Mouse (Mus musculus) forebrain, embryonic 12.5 days (tissue): ENCODE measurements around the gene Map3k14. TPM values are rescaled to one million over a fixed set of nuclear protein-coding genes. Genes with fewer than 3 reads are reported as not detected.
A peak's percentile ranks its signal among the peaks of the same experiment; 100 is the strongest.

Experiments used
- ATAC-seq: fragments of 200-750 bp; cut with Nextera tagmentation; 2 replicates; pipeline ENCODE4 v1.8.0; 2017; ENCODE audit warnings: moderate TSS enrichment; ENCODE audit not compliant: low FRiP score
- H3K27ac ChIP-seq: fragments of 300-500 bp; sonication (generic); 2 replicates; pipeline ENCODE4 v1.5.1; 2016; ENCODE audit warnings: mild to moderate bottlenecking
- H3K27me3 ChIP-seq: fragments of 300-500 bp; sonication (generic); 2 replicates; pipeline ENCODE4 v1.6.1; 2016; ENCODE audit warnings: mild to moderate bottlenecking
- H3K36me3 ChIP-seq: fragments of 300-500 bp; sonication (generic); replicated peaks from 2 replicates; pipeline ENCODE4 v1.6.1; 2016; ENCODE audit warnings: mild to moderate bottlenecking
- H3K4me1 ChIP-seq: fragments of 300-500 bp; sonication (generic); 2 replicates; pipeline ENCODE4 v1.6.1; 2016
- H3K4me2 ChIP-seq: fragments of 300-500 bp; sonication (generic); 2 replicates; pipeline ENCODE4 v1.6.1; 2016; ENCODE audit warnings: mild to moderate bottlenecking, moderate library complexity
- H3K4me3 ChIP-seq: fragments of 300-500 bp; sonication (generic); replicated peaks from 2 replicates; pipeline ENCODE4 v1.5.1; 2016; ENCODE audit warnings: mild to moderate bottlenecking
- H3K9ac ChIP-seq: fragments of 300-500 bp; sonication (generic); 2 replicates; pipeline ENCODE4 v1.6.1; 2016; ENCODE audit warnings: mild to moderate bottlenecking
- H3K9me3 ChIP-seq: fragments of 300-500 bp; sonication (generic); 2 replicates; pipeline ENCODE4 v1.6.1; 2016
- WGBS: fragments of 180-500 bp; shearing (Covaris S2); methylation state at CpG from one replicate; pipeline ENCODE4 v1.1.7; 2016; 5-methylcytosine and 5-hydroxymethylcytosine counted together
- polyA plus RNA-seq: library from polyadenylated mRNA; unstranded; fragments of >200 nt; fragmentation: Nextera tagmentation; extraction: Ambion mirVana; gene quantifications from 2 replicates; pipeline ENCODE4 v1.2.1, GENCODE M21; 2016

Gene Map3k14
- polyA plus RNA-seq, 1 experiment from 2014 or later, result 4.6 TPM

- Histone ChIP-seq H3K27ac (peak overlapping the region; percentile 94), H3K9ac (peak overlapping the region; percentile 42; the same call in 1 of the 2 replicates), H3K27me3 (no peaks in the 10 kb centered on the region), H3K4me2 (peak overlapping the region; percentile 67), H3K4me1 (peaks cover 44% of the 10 kb centered on the region), H3K9me3 (no peaks in the 10 kb centered on the region), H3K36me3 (no peaks in the 10 kb centered on the region), H3K4me3 (no peak overlapping the region)
- ATAC-seq, result no peak
- whole genome bisulfite sequencing, result 82% methylated on average over 4 of the region's 4 CpGs
These were observed 1.1 kb upstream of the Map3k14 start for GRCm38 (mm10) chr11:103268350-103268749.

GRCm38 (mm10) chr11:103266729-103267345, 435 bp downstream of the Map3k14 start:
- Histone ChIP-seq H3K36me3 (no peaks in the 10 kb centered on the region), H3K4me3 (peak overlapping the region; percentile 69), H3K27me3 (no peaks in the 10 kb centered on the region), H3K4me1 (peaks cover 58% of the 10 kb centered on the region), H3K27ac (peak overlapping the region; percentile 94), H3K4me2 (peak overlapping the region; percentile 67), H3K9me3 (no peaks in the 10 kb centered on the region), H3K9ac (peak overlapping the region; percentile 76)
- ATAC-seq, result no peak
- WGBS, result under 1% methylated on average over 42 of the region's 42 CpGs

- H3K27ac ChIP-seq, result no peak overlapping the region
- no peak for ATAC-seq
- H3K9ac ChIP-seq, result 0 out of 2 replicates have a peak overlapping the region, but pooled peaks have one; percentile 21
- peaks cover 59% of the 10 kb centered on the region for H3K4me1 ChIP-seq
- H3K27me3 ChIP-seq, result no peaks in the 10 kb centered on the region
- H3K36me3 ChIP-seq, result no peaks in the 10 kb centered on the region
- H3K4me2 ChIP-seq, result peak overlapping the region; percentile 67
- WGBS, result 72% methylated on average over 2 of the region's 2 CpGs
- H3K4me3 ChIP-seq, result peak overlapping the region; percentile 69
- H3K9me3 ChIP-seq, result no peaks in the 10 kb centered on the region
These were observed 1.4 kb downstream of the Map3k14 start for GRCm38 (mm10) chr11:103265856-103266255.

GRCm38 (mm10) chr11:103265211-103265610, 2.1 kb downstream of the Map3k14 start:
- Histone ChIP-seq H3K9ac (0 out of 2 replicates have a peak overlapping the region, but pooled peaks have one; percentile 21), H3K4me2 (peak overlapping the region; percentile 67), H3K36me3 (no peaks in the 10 kb centered on the region), H3K4me1 (peaks cover 59% of the 10 kb centered on the region), H3K4me3 (no peak overlapping the region), H3K27ac (no peak overlapping the region), H3K27me3 (no peaks in the 10 kb centered on the region), H3K9me3 (no peaks in the 10 kb centered on the region)
- no peak for ATAC-seq
- 30% methylated on average over 7 of the region's 7 CpGs for WGBS

- ATAC-seq, result no peak
- Histone ChIP-seq H3K9me3 (no peaks in the 10 kb centered on the region), H3K36me3 (no peaks in the 10 kb centered on the region), H3K9ac (peak overlapping the region; percentile 44; the same call in 1 of the 2 replicates), H3K27ac (peak overlapping the region; percentile 69), H3K4me1 (peaks cover 59% of the 10 kb centered on the region), H3K4me2 (peak overlapping the region; percentile 67), H3K4me3 (no peak overlapping the region), H3K27me3 (no peaks in the 10 kb centered on the region)
- 69% methylated on average over 20 of the region's 20 CpGs for WGBS
These were observed 2.8 kb downstream of the Map3k14 start for GRCm38 (mm10) chr11:103264427-103265005.

GRCm38 (mm10) chr11:103263551-103263950, 3.7 kb downstream of the Map3k14 start:
- Histone ChIP-seq H3K4me3 (no peak overlapping the region), H3K4me1 (peaks cover 61% of the 10 kb centered on the region), H3K9me3 (no peaks in the 10 kb centered on the region)

GRCm38 (mm10) chr11:103262412-103263267, 4.6 kb downstream of the Map3k14 start:
- no peak for ATAC-seq
- no peak overlapping the region for H3K4me3 ChIP-seq
- peak overlapping the region; percentile 36; the same call in 1 of the 2 replicates for H3K27ac ChIP-seq
- no peak overlapping the region for H3K9ac ChIP-seq
- 79% methylated on average over 20 of the region's 20 CpGs for WGBS
- H3K4me1 ChIP-seq, result peaks cover 53% of the 10 kb centered on the region
- no peaks in the 10 kb centered on the region for H3K36me3 ChIP-seq
- H3K27me3 ChIP-seq, result no peaks in the 10 kb centered on the region
- no peak overlapping the region for H3K4me2 ChIP-seq
- H3K9me3 ChIP-seq, result no peaks in the 10 kb centered on the region

More at GRCm38 (mm10) chr11:103263551-103263950, 3.7 kb downstream of the Map3k14 start:
- Histone ChIP-seq H3K27me3 (no peaks in the 10 kb centered on the region), H3K9ac (no peak overlapping the region), H3K4me2 (peak overlapping the region; percentile 67), H3K27ac (peak overlapping the region; percentile 69), H3K36me3 (no peaks in the 10 kb centered on the region)
- ATAC-seq, result no peak
- 34% methylated on average over 10 of the region's 10 CpGs for WGBS

GRCm38 (mm10) chr11:103261671-103262411, 5.4 kb downstream of the Map3k14 start:
- no peak for ATAC-seq
- no peaks in the 10 kb centered on the region for H3K36me3 ChIP-seq
- H3K4me1 ChIP-seq, result peaks cover 53% of the 10 kb centered on the region
- no peak overlapping the region for H3K4me3 ChIP-seq
- no peak overlapping the region for H3K9ac ChIP-seq
- no peaks in the 10 kb centered on the region for H3K27me3 ChIP-seq
- no peaks in the 10 kb centered on the region for H3K9me3 ChIP-seq
- 92% methylated on average over 7 of the region's 7 CpGs for WGBS
- H3K4me2 ChIP-seq, result no peak overlapping the region
- H3K27ac ChIP-seq, result no peak overlapping the region

GRCm38 (mm10) chr11:103260515-103261192, 6.6 kb downstream of the Map3k14 start:
- H3K9ac ChIP-seq, result no peak overlapping the region
- WGBS, result 93% methylated on average over 12 of the region's 12 CpGs
- no peak overlapping the region for H3K4me2 ChIP-seq
- no peak overlapping the region for H3K27ac ChIP-seq
- H3K4me3 ChIP-seq, result no peak overlapping the region
- H3K27me3 ChIP-seq, result no peaks in the 10 kb centered on the region
- no peaks in the 10 kb centered on the region for H3K36me3 ChIP-seq
- H3K4me1 ChIP-seq, result peaks cover 42% of the 10 kb centered on the region
- no peaks in the 10 kb centered on the region for H3K9me3 ChIP-seq
- ATAC-seq, result no peak

- Histone ChIP-seq H3K4me1 (peaks cover 35% of the 10 kb centered on the region), H3K9ac (no peak overlapping the region), H3K36me3 (no peaks in the 10 kb centered on the region), H3K4me3 (no peak overlapping the region), H3K27me3 (no peaks in the 10 kb centered on the region), H3K27ac (no peak overlapping the region), H3K4me2 (no peak overlapping the region), H3K9me3 (no peaks in the 10 kb centered on the region)
- WGBS, result 92% methylated on average over 5 of the region's 5 CpGs
- ATAC-seq, result no peak
These were observed 7.2 kb downstream of the Map3k14 start for GRCm38 (mm10) chr11:103260034-103260433.

GRCm38 (mm10) chr11:103257938-103258481, 9.3 kb downstream of the Map3k14 start:
- ATAC-seq, result no peak
- Histone ChIP-seq H3K9ac (no peak overlapping the region), H3K36me3 (no peaks in the 10 kb centered on the region), H3K27me3 (no peaks in the 10 kb centered on the region), H3K9me3 (no peaks in the 10 kb centered on the region), H3K4me1 (peaks cover 15% of the 10 kb centered on the region), H3K27ac (no peak overlapping the region), H3K4me3 (no peak overlapping the region), H3K4me2 (no peak overlapping the region)
- 92% methylated on average over 4 of the region's 4 CpGs for WGBS
